Mouse (Mus musculus): ENCODE measurements around the gene Micall1.

DNA sequence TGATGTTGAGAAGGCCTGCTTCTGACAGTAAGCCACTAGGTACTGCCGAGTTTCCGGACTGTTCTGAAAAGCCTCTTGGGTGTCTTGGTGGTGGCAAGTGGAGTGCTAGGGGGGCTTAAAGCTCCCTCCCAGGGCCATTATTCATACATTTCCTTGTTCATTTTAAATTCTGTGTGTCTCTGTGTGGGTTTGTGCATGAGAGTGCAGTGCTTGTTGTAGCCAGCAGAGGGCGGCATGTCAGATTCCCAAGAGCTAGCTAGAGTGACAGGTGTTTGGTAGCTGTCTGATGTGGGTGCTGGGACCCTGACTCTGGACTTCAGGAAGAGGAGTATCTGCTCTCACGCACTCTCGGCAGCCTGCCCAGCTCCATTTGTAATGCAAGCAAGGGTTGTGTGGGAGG is 19.5 kb downstream of the Micall1 start:
- TF ChIP-seq GATA1 (IDR thresholded peaks at IDR 0.05; ENCODE audit: borderline replicate concordance, low read length) (no peak), FLI1 (IDR thresholded peaks at IDR 0.05; ENCODE audit: low read length) (no peak)
